Mouse (Mus musculus): Measurements from ENCODE around the gene Sparc.

DNA sequence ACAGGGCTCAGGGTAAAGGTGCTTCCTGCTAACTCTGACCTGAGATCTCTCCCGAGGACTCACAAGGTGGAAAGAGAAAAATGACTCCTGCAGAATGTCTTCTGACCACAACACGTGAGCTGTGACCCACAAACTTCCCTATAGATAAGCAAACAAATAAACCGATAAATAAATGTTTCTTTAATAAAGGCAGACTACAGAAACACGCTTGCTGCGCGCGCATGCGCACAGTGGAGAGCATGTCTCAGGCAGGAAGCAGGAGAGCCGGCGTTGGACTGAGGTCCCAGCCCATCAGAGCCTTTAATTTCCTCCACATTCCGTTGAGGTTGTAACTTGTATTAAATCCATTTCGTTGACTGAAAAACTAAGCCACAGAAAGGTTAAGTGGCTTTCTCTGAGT lies 49.6 kb downstream of the Sparc start:
- TF ChIP-seq CTCF (IDR thresholded peaks at IDR 0.05) (no peak), EP300 (IDR thresholded peaks at IDR 0.05; ENCODE audit: insufficient read depth, low read depth, low read length) (no peak)

All from heart, adult 2 months (tissue).